Mouse (Mus musculus) liver, embryonic 15.5 days (tissue): Measurements from ENCODE around the gene Foxd4. TPM values are rescaled to one million over a fixed set of nuclear protein-coding genes. Genes with fewer than 3 reads are reported as not detected.

Experiments
- ATAC-seq: fragments of 200-750 bp; cut with Nextera tagmentation; 2 replicates; pipeline ENCODE4 v1.8.0; 2017; ENCODE audit warnings: moderate number of reproducible peaks, mild to moderate bottlenecking, moderate library complexity; ENCODE audit not compliant: insufficient read depth
- H3K27ac ChIP-seq: fragments of 300-500 bp; sonication (generic); replicated peaks from 2 replicates; pipeline ENCODE4 v1.5.1; 2015; ENCODE audit warnings: mild to moderate bottlenecking, inconsistent platforms
- H3K27me3 ChIP-seq: fragments of 300-500 bp; sonication (generic); 2 replicates; pipeline ENCODE4 v1.6.1; 2015; ENCODE audit warnings: mild to moderate bottlenecking, inconsistent platforms
- H3K36me3 ChIP-seq: fragments of 300-500 bp; sonication (generic); replicated peaks from 2 replicates; pipeline ENCODE4 v1.6.1; 2015; ENCODE audit warnings: moderate library complexity, mild to moderate bottlenecking, inconsistent platforms
- H3K4me1 ChIP-seq: fragments of 300-500 bp; sonication (generic); replicated peaks from 2 replicates; pipeline ENCODE4 v1.6.1; 2015; ENCODE audit warnings: inconsistent platforms
- H3K4me2 ChIP-seq: fragments of 300-500 bp; sonication (generic); 2 replicates; pipeline ENCODE4 v1.6.1; 2015; ENCODE audit warnings: moderate library complexity, mild to moderate bottlenecking, inconsistent platforms
- H3K4me3 ChIP-seq: fragments of 300-500 bp; sonication (generic); replicated peaks from 2 replicates; pipeline ENCODE4 v1.5.1; 2015; ENCODE audit warnings: mild to moderate bottlenecking, inconsistent platforms
- H3K9ac ChIP-seq: fragments of 300-500 bp; sonication (generic); 2 replicates; pipeline ENCODE4 v1.6.1; 2015; ENCODE audit warnings: moderate library complexity, mild to moderate bottlenecking, inconsistent platforms
- H3K9me3 ChIP-seq: fragments of 300-500 bp; sonication (generic); replicated peaks from 2 replicates; pipeline ENCODE4 v1.6.1; 2016; ENCODE audit warnings: inconsistent platforms
- WGBS: fragments of 180-500 bp; shearing (Covaris S2); methylation state at CpG from one replicate; pipeline ENCODE4 v1.1.7; 2015; ENCODE audit warnings: mixed read lengths; ENCODE audit not compliant: insufficient replicate concordance; 5-methylcytosine and 5-hydroxymethylcytosine counted together
- polyA plus RNA-seq: library from polyadenylated mRNA; unstranded; fragments of >200 nt; fragmentation: Nextera tagmentation; extraction: Ambion mirVana; gene quantifications from 2 replicates; pipeline ENCODE4 v1.2.1, GENCODE M21; 2015

The Foxd4 gene
- 0.06 TPM in 1 of 2 replicates, not detected in the other for polyA plus RNA-seq

- H3K4me2 ChIP-seq: peak within 1 kb of the TSS; percentile 48
- H3K4me1 ChIP-seq: no peaks in the 10 kb centered on the region
- WGBS: 1% methylated on average over 27 of the region's 27 CpGs
- no peak within 1 kb of the TSS for H3K27ac ChIP-seq
- H3K4me3 ChIP-seq: peak within 1 kb of the TSS; percentile 20
- no peaks in the 10 kb centered on the region for H3K9me3 ChIP-seq
- H3K9ac ChIP-seq: no peak within 1 kb of the TSS
- no peaks in the 10 kb centered on the region for H3K36me3 ChIP-seq
- peaks cover 92% of the 10 kb centered on the region for H3K27me3 ChIP-seq
- no peak for ATAC-seq
These were observed at the start of gene Foxd4 for GRCm38 (mm10) chr19:24900581-24901220. Gene Foxd4, minus strand, starts transcription at chr19:24901197.

- H3K9me3 ChIP-seq: no peaks in the 10 kb centered on the region
- no peak for ATAC-seq
- no peak overlapping the region for H3K27ac ChIP-seq
- no peaks in the 10 kb centered on the region for H3K4me1 ChIP-seq
- 0 out of 2 replicates have a peak, but pooled peaks cover 2% of the 10 kb centered on the region for H3K36me3 ChIP-seq
- no peak overlapping the region for H3K4me2 ChIP-seq
- H3K4me3 ChIP-seq: no peak overlapping the region
- H3K9ac ChIP-seq: no peak overlapping the region
- H3K27me3 ChIP-seq: no peaks in the 10 kb centered on the region
These were observed 44.7 kb upstream of the Foxd4 start for GRCm38 (mm10) chr19:24945521-24946262.

GRCm38 (mm10) chr19:24937084-24937483 lies 36.1 kb upstream of the Foxd4 start:
- 89% methylated on average over 1 of the region's 1 CpGs for WGBS
- Histone ChIP-seq H3K27ac (no peak overlapping the region), H3K36me3 (peaks cover 6% of the 10 kb centered on the region; the same call in 1 of the 2 replicates), H3K4me3 (no peak overlapping the region), H3K4me1 (no peaks in the 10 kb centered on the region), H3K27me3 (no peaks in the 10 kb centered on the region), H3K9ac (no peak overlapping the region), H3K9me3 (no peaks in the 10 kb centered on the region), H3K4me2 (no peak overlapping the region)
- no peak for ATAC-seq

GRCm38 (mm10) chr19:24929041-24929440 lies 28.0 kb upstream of the Foxd4 start:
- ATAC-seq: no peak
- WGBS: 62% methylated on average over 1 of the region's 1 CpGs

GRCm38 (mm10) chr19:24920866-24921265 lies 19.9 kb upstream of the Foxd4 start:
- Histone ChIP-seq H3K4me2 (no peak overlapping the region), H3K27ac (no peak overlapping the region), H3K4me3 (no peak overlapping the region), H3K9ac (no peak overlapping the region), H3K27me3 (no peaks in the 10 kb centered on the region), H3K4me1 (no peaks in the 10 kb centered on the region), H3K9me3 (no peaks in the 10 kb centered on the region), H3K36me3 (peaks cover 24% of the 10 kb centered on the region)
- no peak for ATAC-seq
- 79% methylated on average over 5 of the region's 5 CpGs for WGBS

More at GRCm38 (mm10) chr19:24929041-24929440, 28.0 kb upstream of the Foxd4 start:
- Histone ChIP-seq H3K27me3 (no peaks in the 10 kb centered on the region), H3K4me3 (no peak overlapping the region), H3K4me1 (no peaks in the 10 kb centered on the region), H3K9me3 (no peaks in the 10 kb centered on the region), H3K27ac (no peak overlapping the region), H3K9ac (no peak overlapping the region), H3K4me2 (no peak overlapping the region), H3K36me3 (no peaks in the 10 kb centered on the region)

- Histone ChIP-seq H3K4me2 (no peak overlapping the region), H3K9ac (no peak overlapping the region), H3K9me3 (no peaks in the 10 kb centered on the region), H3K36me3 (no peaks in the 10 kb centered on the region), H3K4me1 (no peaks in the 10 kb centered on the region), H3K4me3 (no peak overlapping the region), H3K27ac (no peak overlapping the region), H3K27me3 (peaks cover 19% of the 10 kb centered on the region)
- WGBS: 68% methylated on average over 3 of the region's 3 CpGs
- ATAC-seq: no peak
These were observed 7.6 kb upstream of the Foxd4 start for GRCm38 (mm10) chr19:24908385-24909155.

GRCm38 (mm10) chr19:24907655-24908054 lies 6.7 kb upstream of the Foxd4 start:
- H3K4me2 ChIP-seq: no peak overlapping the region
- H3K4me3 ChIP-seq: no peak overlapping the region
- H3K9me3 ChIP-seq: no peaks in the 10 kb centered on the region
- no peak overlapping the region for H3K9ac ChIP-seq
- H3K27ac ChIP-seq: no peak overlapping the region
- H3K4me1 ChIP-seq: no peaks in the 10 kb centered on the region
- 62% methylated on average over 6 of the region's 6 CpGs for WGBS
- H3K27me3 ChIP-seq: peaks cover 28% of the 10 kb centered on the region
- ATAC-seq: no peak
- H3K36me3 ChIP-seq: no peaks in the 10 kb centered on the region

- no peak for ATAC-seq
- WGBS: 34% methylated on average over 2 of the region's 2 CpGs
- no peak overlapping the region for H3K9ac ChIP-seq
- no peaks in the 10 kb centered on the region for H3K9me3 ChIP-seq
- H3K27me3 ChIP-seq: peaks cover 76% of the 10 kb centered on the region
- H3K4me1 ChIP-seq: no peaks in the 10 kb centered on the region
- H3K36me3 ChIP-seq: no peaks in the 10 kb centered on the region
- no peak overlapping the region for H3K27ac ChIP-seq
- no peak overlapping the region for H3K4me2 ChIP-seq
- H3K4me3 ChIP-seq: no peak overlapping the region
These were observed 1.8 kb upstream of the Foxd4 start for GRCm38 (mm10) chr19:24902821-24903220.

- Histone ChIP-seq H3K9ac (no peak overlapping the region), H3K4me3 (no peak overlapping the region), H3K4me1 (no peaks in the 10 kb centered on the region), H3K27me3 (peaks cover 82% of the 10 kb centered on the region), H3K9me3 (no peaks in the 10 kb centered on the region), H3K27ac (no peak overlapping the region), H3K4me2 (no peak overlapping the region), H3K36me3 (no peaks in the 10 kb centered on the region)
- no peak for ATAC-seq
- 0% methylated on average over 2 of the region's 2 CpGs for WGBS
These were observed 1.3 kb upstream of the Foxd4 start for GRCm38 (mm10) chr19:24902256-24902655.

- WGBS: 8% methylated on average over 3 of the region's 3 CpGs
- Histone ChIP-seq H3K9ac (no peak overlapping the region), H3K36me3 (no peaks in the 10 kb centered on the region), H3K4me2 (no peak overlapping the region), H3K9me3 (no peaks in the 10 kb centered on the region), H3K27me3 (peaks cover 83% of the 10 kb centered on the region), H3K4me3 (no peak overlapping the region), H3K4me1 (no peaks in the 10 kb centered on the region), H3K27ac (no peak overlapping the region)
- no peak for ATAC-seq
These were observed 669 bp upstream of the Foxd4 start for GRCm38 (mm10) chr19:24901666-24902065.
